Mouse (Mus musculus): ENCODE results near the gene Snx5. TPM values are rescaled to one million over a fixed set of nuclear protein-coding genes. Genes with fewer than 3 reads are reported as not detected.

Snx5 gene
- 12.9 and 13.3 TPM in 2 replicates for polyA plus RNA-seq (2012; rRNA removed)

DNA sequence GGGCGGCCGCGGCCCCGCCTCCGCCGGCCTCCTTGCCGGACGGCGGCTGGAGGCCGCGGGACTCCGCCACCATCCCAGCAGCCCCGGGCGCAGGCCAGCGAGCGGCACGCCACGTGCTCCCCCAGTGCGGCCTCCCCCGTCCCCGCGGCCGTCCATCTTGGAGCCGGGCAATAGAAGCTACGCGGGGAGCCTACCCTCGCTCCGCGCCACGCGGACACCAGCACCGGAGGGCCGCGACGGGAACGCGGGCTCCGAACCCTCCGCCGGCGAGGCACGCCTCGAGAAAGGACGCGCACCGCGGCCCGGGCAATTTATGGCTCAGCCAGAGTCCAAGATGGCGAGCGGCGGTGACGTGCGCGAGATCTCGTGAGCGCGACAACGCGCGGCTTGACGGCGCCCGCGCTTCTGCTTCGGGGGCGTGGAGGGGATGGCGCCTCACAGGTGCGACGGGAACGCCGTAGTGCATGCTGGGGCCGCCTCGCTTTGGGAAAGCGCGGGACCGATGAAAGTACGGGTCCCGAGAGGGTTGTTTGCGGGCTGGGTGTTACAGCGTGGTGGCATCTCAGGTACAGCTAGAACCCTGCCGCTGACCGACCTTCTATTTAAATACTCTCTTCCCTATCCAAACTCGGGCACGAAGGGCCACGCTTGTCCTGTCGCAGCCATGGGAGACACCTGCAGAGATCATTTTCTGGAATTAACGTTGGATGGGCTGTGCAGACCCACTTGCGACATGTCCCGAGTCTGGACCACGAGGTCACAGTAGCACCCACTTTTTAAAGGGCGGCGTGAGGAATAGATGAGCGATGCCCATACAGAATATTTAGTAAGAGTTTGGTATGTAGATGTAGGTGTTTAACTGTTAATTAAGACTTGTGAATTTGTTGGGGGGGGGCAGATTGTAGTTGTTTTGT lies at the start of gene Snx5, which contains the start of gene Mgme1:
Gene Snx5 (minus strand): TSS at position 400 of the 914 bp plus-strand sequence.
Gene Mgme1 (plus strand): TSS at position 157 of the 914 bp plus-strand sequence.
- H3K27ac ChIP-seq (ENCODE audit: control insufficient read depth, insufficient read depth, low read depth, low read length): peak within 1 kb of the TSS; percentile 96
- no peak for TF ChIP-seq CTCF (IDR thresholded peaks at IDR 0.05; ENCODE audit: control insufficient read depth, insufficient read depth, insufficient replicate concordance, low read depth, low read length)
- peak; percentile 47 for TF ChIP-seq POLR2A (IDR thresholded peaks at IDR 0.05; ENCODE audit: control insufficient read depth, low read depth, low read length)
- H3K4me3 ChIP-seq (ENCODE audit: control insufficient read depth, low read depth, low read length): peak within 1 kb of the TSS; percentile 95
- no peaks in the 10 kb centered on the region for H3K27me3 ChIP-seq (ENCODE audit: control insufficient read depth, insufficient read depth, low read length)
- H3K4me1 ChIP-seq (ENCODE audit: control insufficient read depth, insufficient read depth, low read length): no peaks in the 10 kb centered on the region; the same call in 1 of the 2 replicates
- no peaks in the 10 kb centered on the region for H3K36me3 ChIP-seq (ENCODE audit: control insufficient read depth, insufficient read depth, low read length)

DNA sequence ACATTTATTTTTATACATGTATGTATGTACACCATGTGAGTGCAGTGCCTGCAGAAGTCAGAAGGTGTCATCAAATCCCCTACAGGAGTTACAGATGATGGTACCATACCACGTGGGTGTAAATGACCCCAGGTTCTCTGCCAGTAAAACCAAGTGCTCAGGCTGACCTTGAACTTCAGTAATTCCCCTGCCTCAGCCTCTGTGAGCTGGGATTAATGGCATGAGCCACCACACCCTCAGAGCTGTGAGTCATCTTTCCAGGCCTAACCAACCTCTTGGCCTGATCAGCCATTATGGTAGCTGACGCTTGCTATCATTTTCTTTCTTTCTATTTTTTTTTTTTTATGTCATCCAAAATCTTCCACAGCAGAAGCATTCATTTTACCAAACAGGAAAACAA lies 40.7 kb upstream of the Snx5 start:
- Histone ChIP-seq H3K27ac (ENCODE audit: control insufficient read depth, insufficient read depth, low read depth, low read length) (no peak overlapping the region), H3K27me3 (ENCODE audit: control insufficient read depth, insufficient read depth, low read length) (no peaks in the 10 kb centered on the region), H3K4me1 (ENCODE audit: control insufficient read depth, insufficient read depth, low read length) (peaks cover 2% of the 10 kb centered on the region), H3K4me3 (ENCODE audit: control insufficient read depth, low read depth, low read length) (no peak overlapping the region), H3K36me3 (ENCODE audit: control insufficient read depth, insufficient read depth, low read length) (no peaks in the 10 kb centered on the region)
- no peak for TF ChIP-seq POLR2A (IDR thresholded peaks at IDR 0.05; ENCODE audit: control insufficient read depth, low read depth, low read length)

DNA sequence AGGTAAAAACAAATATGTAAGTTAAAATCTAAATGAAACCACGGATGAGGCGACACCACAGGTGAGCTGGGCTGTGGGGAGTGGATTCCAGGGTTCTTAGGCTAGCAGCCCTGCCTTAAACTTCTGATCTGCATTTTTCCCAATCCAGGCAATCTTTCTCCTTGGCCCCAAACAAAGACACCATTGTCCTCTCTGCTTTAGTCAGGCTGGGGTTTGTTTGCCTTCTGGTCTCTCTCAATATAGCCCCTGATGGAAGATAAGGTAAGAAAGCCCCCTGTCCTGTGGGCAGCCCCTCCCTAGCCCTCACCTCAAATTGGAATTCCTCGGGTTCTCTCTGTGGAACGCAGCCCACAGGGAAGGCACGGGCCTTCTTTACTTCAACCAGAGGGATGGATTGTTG lies 39.6 kb upstream of the Snx5 start:
- no peak overlapping the region for H3K4me3 ChIP-seq (ENCODE audit: control insufficient read depth, low read depth, low read length)
- no peaks in the 10 kb centered on the region for H3K27me3 ChIP-seq (ENCODE audit: control insufficient read depth, insufficient read depth, low read length)
- TF ChIP-seq CTCF (IDR thresholded peaks at IDR 0.05; ENCODE audit: control insufficient read depth, insufficient read depth, insufficient replicate concordance, low read depth, low read length) (no peak), POLR2A (IDR thresholded peaks at IDR 0.05; ENCODE audit: control insufficient read depth, low read depth, low read length) (no peak)
- H3K4me1 ChIP-seq (ENCODE audit: control insufficient read depth, insufficient read depth, low read length): peaks cover 2% of the 10 kb centered on the region
- H3K27ac ChIP-seq (ENCODE audit: control insufficient read depth, insufficient read depth, low read depth, low read length): no peak overlapping the region
- H3K36me3 ChIP-seq (ENCODE audit: control insufficient read depth, insufficient read depth, low read length): no peaks in the 10 kb centered on the region

DNA sequence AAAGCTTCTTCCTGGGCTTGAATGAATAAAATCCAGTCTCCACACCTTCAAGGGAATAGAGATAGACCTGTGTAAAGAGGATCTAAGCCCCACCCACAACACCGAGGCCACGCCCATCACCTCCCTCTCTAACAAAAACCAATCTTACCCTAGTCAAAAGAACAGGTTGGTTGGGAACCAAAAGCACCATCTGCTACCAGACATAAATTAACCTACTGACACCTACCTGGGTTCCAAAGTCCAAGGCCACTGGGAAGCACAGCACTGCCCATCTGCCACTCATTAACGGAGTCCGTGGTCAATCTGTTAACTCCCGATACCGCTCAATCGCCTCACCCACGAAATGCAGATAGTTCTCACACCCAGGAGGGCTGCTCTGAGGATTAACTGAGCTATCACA lies 37.9 kb upstream of the Snx5 start:
- Histone ChIP-seq H3K4me1 (ENCODE audit: control insufficient read depth, insufficient read depth, low read length) (peaks cover 2% of the 10 kb centered on the region), H3K4me3 (ENCODE audit: control insufficient read depth, low read depth, low read length) (no peak overlapping the region; the same call in 1 of the 2 replicates), H3K36me3 (ENCODE audit: control insufficient read depth, insufficient read depth, low read length) (no peaks in the 10 kb centered on the region), H3K27me3 (ENCODE audit: control insufficient read depth, insufficient read depth, low read length) (no peaks in the 10 kb centered on the region), H3K27ac (ENCODE audit: control insufficient read depth, insufficient read depth, low read depth, low read length) (no peak overlapping the region)
- TF ChIP-seq POLR2A (IDR thresholded peaks at IDR 0.05; ENCODE audit: control insufficient read depth, low read depth, low read length): no peak

DNA sequence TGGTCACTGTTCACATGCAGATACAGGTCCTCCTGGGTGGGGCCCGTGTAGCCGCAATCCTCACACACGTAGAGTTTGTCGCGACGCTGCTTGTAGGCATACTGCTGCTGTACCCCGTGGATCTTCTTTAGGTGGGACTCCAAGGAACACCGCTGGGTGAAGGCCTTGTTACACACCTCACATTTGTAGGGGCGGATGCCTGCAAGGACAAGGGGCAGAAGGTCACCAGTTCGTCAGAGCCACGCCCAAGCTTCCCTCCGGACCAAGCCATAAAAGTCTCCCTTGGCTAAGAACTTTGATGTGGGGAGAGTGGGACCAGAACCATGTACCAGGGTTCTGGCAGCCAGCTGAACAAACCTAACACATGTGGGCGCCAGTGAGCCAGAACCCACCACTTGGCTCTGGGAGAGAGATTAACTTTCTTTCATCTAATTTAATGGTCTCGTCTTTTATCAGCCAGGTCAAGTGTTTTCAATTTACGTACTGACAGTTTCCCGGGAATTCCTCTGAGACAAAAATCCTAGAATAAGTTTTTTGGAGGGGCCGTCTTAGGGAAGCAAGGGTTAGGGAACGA lies 35.1 kb upstream of the Snx5 start:
- H3K36me3 ChIP-seq (ENCODE audit: control insufficient read depth, insufficient read depth, low read length): no peaks in the 10 kb centered on the region
- no peak overlapping the region for H3K27ac ChIP-seq (ENCODE audit: control insufficient read depth, insufficient read depth, low read depth, low read length)
- H3K4me3 ChIP-seq (ENCODE audit: control insufficient read depth, low read depth, low read length): no peak overlapping the region
- no peaks in the 10 kb centered on the region for H3K27me3 ChIP-seq (ENCODE audit: control insufficient read depth, insufficient read depth, low read length)
- peaks cover 2% of the 10 kb centered on the region for H3K4me1 ChIP-seq (ENCODE audit: control insufficient read depth, insufficient read depth, low read length)
- TF ChIP-seq CTCF (IDR thresholded peaks at IDR 0.05; ENCODE audit: control insufficient read depth, insufficient read depth, insufficient replicate concordance, low read depth, low read length) (no peak), POLR2A (IDR thresholded peaks at IDR 0.05; ENCODE audit: control insufficient read depth, low read depth, low read length) (no peak)

DNA sequence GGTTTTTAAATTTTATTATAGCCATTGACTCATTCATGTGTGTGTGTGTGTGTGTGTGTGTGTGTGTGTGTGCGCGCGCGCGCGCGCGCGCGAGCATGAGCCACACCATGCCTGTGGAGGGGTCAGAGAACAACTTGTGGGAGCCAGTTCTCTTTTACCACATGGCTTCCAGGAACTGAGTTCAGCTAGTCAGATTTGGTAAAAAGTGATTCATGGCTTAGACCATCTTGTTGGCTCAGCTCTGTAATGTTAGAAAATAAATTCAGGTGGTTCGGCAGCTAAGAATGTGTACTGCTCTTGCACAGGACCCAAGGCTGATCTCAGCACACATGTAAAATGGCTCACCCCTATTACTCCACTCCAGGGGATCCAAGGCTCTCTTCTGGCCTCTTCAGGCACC lies 30.4 kb upstream of the Snx5 start:
- no peak for TF ChIP-seq POLR2A (IDR thresholded peaks at IDR 0.05; ENCODE audit: control insufficient read depth, low read depth, low read length)
- TF ChIP-seq CTCF (IDR thresholded peaks at IDR 0.05; ENCODE audit: control insufficient read depth, insufficient read depth, insufficient replicate concordance, low read depth, low read length): no peak
- Histone ChIP-seq H3K4me3 (ENCODE audit: control insufficient read depth, low read depth, low read length) (no peak overlapping the region), H3K4me1 (ENCODE audit: control insufficient read depth, insufficient read depth, low read length) (no peaks in the 10 kb centered on the region; the same call in 1 of the 2 replicates), H3K36me3 (ENCODE audit: control insufficient read depth, insufficient read depth, low read length) (no peaks in the 10 kb centered on the region), H3K27me3 (ENCODE audit: control insufficient read depth, insufficient read depth, low read length) (no peaks in the 10 kb centered on the region), H3K27ac (ENCODE audit: control insufficient read depth, insufficient read depth, low read depth, low read length) (no peak overlapping the region)

DNA sequence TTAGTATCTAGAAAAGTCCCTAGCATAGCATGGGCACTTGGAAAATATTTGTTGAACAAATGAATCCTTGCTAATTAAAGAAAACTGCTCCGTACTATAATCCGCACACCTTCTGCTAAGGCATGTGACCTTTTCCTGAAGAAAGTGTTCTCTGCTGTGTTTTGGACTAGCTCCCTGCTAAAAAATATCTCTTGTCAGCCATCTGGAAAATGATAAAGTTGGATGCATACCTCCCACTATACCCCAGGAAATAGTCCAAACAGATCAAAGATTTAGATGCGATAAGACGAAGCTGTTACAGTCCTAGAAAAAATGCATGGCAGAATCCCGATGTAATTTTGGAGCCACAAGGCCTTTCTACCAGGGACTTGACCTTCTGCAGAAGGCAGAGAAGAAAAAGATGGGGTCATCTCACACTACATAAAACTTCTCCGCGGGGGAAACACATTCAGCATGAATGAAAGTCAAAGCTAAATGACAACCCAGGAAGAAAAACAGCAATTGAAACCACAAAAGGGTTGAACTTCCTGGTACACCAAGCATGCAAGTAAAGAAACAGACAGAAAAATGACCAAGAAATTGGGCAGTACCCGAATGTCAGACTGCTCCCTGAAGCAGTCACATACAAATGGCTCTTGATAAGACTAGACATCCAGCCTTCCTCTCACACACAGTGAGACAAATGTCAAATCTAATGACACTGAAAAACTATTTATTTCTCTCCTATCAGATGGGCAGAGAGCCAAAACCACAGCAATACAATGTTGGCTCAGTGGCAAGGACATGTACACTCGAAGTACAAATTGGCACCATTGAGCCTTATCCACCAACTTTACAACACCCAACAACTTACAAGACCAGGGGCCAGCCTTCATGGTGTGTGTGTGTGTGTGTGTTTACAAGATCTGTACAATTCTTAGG lies 29.3 kb upstream of the Snx5 start:
- no peak overlapping the region for H3K27ac ChIP-seq (ENCODE audit: control insufficient read depth, insufficient read depth, low read depth, low read length)
- no peaks in the 10 kb centered on the region for H3K36me3 ChIP-seq (ENCODE audit: control insufficient read depth, insufficient read depth, low read length)
- TF ChIP-seq CTCF (IDR thresholded peaks at IDR 0.05; ENCODE audit: control insufficient read depth, insufficient read depth, insufficient replicate concordance, low read depth, low read length) (no peak), POLR2A (IDR thresholded peaks at IDR 0.05; ENCODE audit: control insufficient read depth, low read depth, low read length) (no peak)
- H3K4me1 ChIP-seq (ENCODE audit: control insufficient read depth, insufficient read depth, low read length): no peaks in the 10 kb centered on the region
- no peak overlapping the region for H3K4me3 ChIP-seq (ENCODE audit: control insufficient read depth, low read depth, low read length)
- H3K27me3 ChIP-seq (ENCODE audit: control insufficient read depth, insufficient read depth, low read length): no peaks in the 10 kb centered on the region
